Mouse (Mus musculus): ENCODE measurements around the gene Bcar3.

- TF ChIP-seq CTCF (IDR thresholded peaks at IDR 0.05; ENCODE audit: insufficient read depth, low read length) = no peak
- no peak for TF ChIP-seq POLR2A (IDR thresholded peaks at IDR 0.05; ENCODE audit: borderline replicate concordance, extremely low read depth, low read depth, low read length)
These were observed 120.9 kb downstream of the Bcar3 start for GRCm38 (mm10) chr3:122414868-122415267.

Measured in lung, adult 2 months (tissue).